Mouse (Mus musculus) stomach, embryonic 15.5 days (tissue): ENCODE measurements around the gene B3galnt1. TPM values are rescaled to one million over a fixed set of nuclear protein-coding genes. Genes with fewer than 3 reads are reported as not detected.
"Not testable (repeated sequence)": the region's sequence is repeated elsewhere in the genome, so short reads cannot be mapped to it uniquely, and the experiment has no call there.

ENCODE experiments used
- ATAC-seq: fragments of 200-750 bp; cut with Nextera tagmentation; 2 replicates; pipeline ENCODE4 v1.8.0; 2017; ENCODE audit warnings: low read depth, moderate number of reproducible peaks, moderate TSS enrichment; ENCODE audit not compliant: insufficient read depth, low FRiP score
- H3K27ac ChIP-seq: fragments of 300-500 bp; sonication (generic); 2 replicates; pipeline ENCODE4 v1.5.1; 2015; ENCODE audit warnings: mild to moderate bottlenecking, inconsistent platforms
- H3K27me3 ChIP-seq: fragments of 300-500 bp; sonication (generic); replicated peaks from 2 replicates; pipeline ENCODE4 v1.6.1; 2015; ENCODE audit warnings: inconsistent platforms
- H3K36me3 ChIP-seq: fragments of 300-500 bp; sonication (generic); 2 replicates; pipeline ENCODE4 v1.6.1; 2015; ENCODE audit warnings: inconsistent platforms
- H3K4me1 ChIP-seq: fragments of 300-500 bp; sonication (generic); 2 replicates; pipeline ENCODE4 v1.6.1; 2015; ENCODE audit warnings: inconsistent platforms
- H3K4me2 ChIP-seq: fragments of 300-500 bp; sonication (generic); 2 replicates; pipeline ENCODE4 v1.6.1; 2015; ENCODE audit warnings: mild to moderate bottlenecking, inconsistent platforms
- H3K4me3 ChIP-seq: fragments of 300-500 bp; sonication (generic); replicated peaks from 2 replicates; pipeline ENCODE4 v1.5.1; 2015; ENCODE audit warnings: inconsistent platforms
- H3K9ac ChIP-seq: fragments of 300-500 bp; sonication (generic); 2 replicates; pipeline ENCODE4 v1.6.1; 2015; ENCODE audit warnings: inconsistent platforms
- H3K9me3 ChIP-seq: fragments of 300-500 bp; sonication (generic); 2 replicates; pipeline ENCODE4 v1.6.1; 2016; ENCODE audit warnings: inconsistent platforms
- WGBS: fragments of 180-500 bp; shearing (Covaris S2); methylation state at CpG from one replicate; pipeline ENCODE4 v1.1.7; 2015; 5-methylcytosine and 5-hydroxymethylcytosine counted together
- polyA plus RNA-seq: library from polyadenylated mRNA; unstranded; fragments of >200 nt; fragmentation: Nextera tagmentation; extraction: Ambion mirVana; gene quantifications from 2 replicates; pipeline ENCODE4 v1.2.1, GENCODE M21; 2015

B3galnt1 gene
- polyA plus RNA-seq, 1 experiment from 2014 or later = 34.4 TPM

- ATAC-seq = no peak
These were observed 1.5 kb downstream of the B3galnt1 start for GRCm38 (mm10) chr3:69597211-69597610.

GRCm38 (mm10) chr3:69596116-69596515 lies 2.6 kb downstream of the B3galnt1 start:
- Histone ChIP-seq H3K4me1 (peaks cover 5% of the 10 kb centered on the region; the same call in 1 of the 2 replicates), H3K27me3 (no peaks in the 10 kb centered on the region), H3K4me3 (no peak overlapping the region), H3K9me3 (no peaks in the 10 kb centered on the region), H3K9ac (no peak overlapping the region), H3K4me2 (no peak overlapping the region), H3K36me3 (no peaks in the 10 kb centered on the region), H3K27ac (no peak overlapping the region)
- ATAC-seq = no peak
- 76% methylated on average over 3 of the region's 3 CpGs for WGBS

More at GRCm38 (mm10) chr3:69597211-69597610, 1.5 kb downstream of the B3galnt1 start:
- H3K27me3 ChIP-seq = no peaks in the 10 kb centered on the region
- no peak overlapping the region for H3K27ac ChIP-seq
- peak overlapping the region; percentile 71; the same call in 1 of the 2 replicates for H3K4me3 ChIP-seq
- peaks cover 5% of the 10 kb centered on the region; the same call in 1 of the 2 replicates for H3K4me1 ChIP-seq
- no peak overlapping the region for H3K9ac ChIP-seq
- H3K9me3 ChIP-seq = no peaks in the 10 kb centered on the region
- 82% methylated on average over 6 of the region's 6 CpGs for WGBS
- H3K36me3 ChIP-seq = no peaks in the 10 kb centered on the region
- H3K4me2 ChIP-seq = peak overlapping the region; percentile 86; the same call in 1 of the 2 replicates

DNA sequence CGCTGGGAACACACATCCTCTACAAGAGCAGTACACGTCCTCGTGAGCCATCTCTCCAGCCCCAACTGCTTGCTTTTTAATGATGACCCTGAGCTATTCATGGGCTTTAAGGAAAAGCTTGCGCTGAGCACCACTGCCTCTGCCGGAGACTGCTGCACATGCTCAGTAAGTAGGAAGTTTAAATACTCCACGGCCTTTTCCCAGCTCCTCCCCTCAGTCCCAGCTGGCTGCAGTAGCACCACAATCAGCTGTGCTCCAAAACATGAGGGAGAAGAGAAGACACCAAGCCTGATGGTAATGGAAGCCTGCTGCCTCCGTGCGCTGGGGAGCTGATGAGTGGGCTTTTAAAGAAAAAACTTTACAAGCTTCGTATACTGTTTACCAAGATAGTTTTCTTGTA lies 4.7 kb downstream of the B3galnt1 start:
- Histone ChIP-seq H3K9ac (no peak overlapping the region), H3K4me3 (no peak overlapping the region), H3K4me1 (0 out of 2 replicates have a peak, but pooled peaks cover 1% of the 10 kb centered on the region), H3K4me2 (no peak overlapping the region), H3K27ac (no peak overlapping the region), H3K36me3 (no peaks in the 10 kb centered on the region), H3K9me3 (no peaks in the 10 kb centered on the region), H3K27me3 (no peaks in the 10 kb centered on the region)
- 69% methylated on average over 9 of the region's 9 CpGs for WGBS
- no peak for ATAC-seq

DNA sequence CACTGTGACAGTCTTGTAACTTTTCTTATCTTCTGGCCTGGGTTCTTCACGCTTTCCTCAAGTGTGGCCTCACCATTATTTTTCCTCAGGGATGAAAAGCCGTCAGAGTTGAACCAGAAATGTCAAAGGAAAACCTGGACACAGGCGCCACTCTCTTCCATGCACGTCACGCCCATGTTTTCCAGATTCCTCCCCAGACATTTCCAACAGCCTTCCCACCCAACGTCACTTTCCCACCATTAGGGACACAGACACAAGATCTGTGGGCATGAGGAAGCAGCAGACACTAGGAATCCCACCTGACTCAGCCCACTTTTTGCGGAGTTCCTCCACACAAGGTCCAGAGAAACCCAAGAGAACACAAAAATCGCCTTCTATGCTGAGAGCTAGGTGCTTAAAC lies 5.3 kb downstream of the B3galnt1 start:
- Histone ChIP-seq H3K4me2 (no peak overlapping the region), H3K4me3 (no peak overlapping the region), H3K36me3 (no peaks in the 10 kb centered on the region), H3K27me3 (no peaks in the 10 kb centered on the region), H3K9ac (no peak overlapping the region), H3K4me1 (no peaks in the 10 kb centered on the region), H3K27ac (no peak overlapping the region), H3K9me3 (no peaks in the 10 kb centered on the region)
- ATAC-seq = no peak
- 86% methylated on average over 8 of the region's 8 CpGs for WGBS

GRCm38 (mm10) chr3:69588101-69588760 lies 10.5 kb downstream of the B3galnt1 start:
- Histone ChIP-seq H3K4me3 (no peak overlapping the region), H3K9me3 (no peaks in the 10 kb centered on the region), H3K4me2 (no peak overlapping the region), H3K36me3 (no peaks in the 10 kb centered on the region), H3K9ac (no peak overlapping the region), H3K4me1 (no peaks in the 10 kb centered on the region), H3K27ac (no peak overlapping the region), H3K27me3 (no peaks in the 10 kb centered on the region)
- no peak for ATAC-seq
- WGBS = 41% methylated on average over 10 of the region's 10 CpGs

- Histone ChIP-seq H3K9me3 (no peaks in the 10 kb centered on the region), H3K9ac (no peak overlapping the region), H3K27me3 (no peaks in the 10 kb centered on the region), H3K27ac (no peak overlapping the region), H3K36me3 (no peaks in the 10 kb centered on the region), H3K4me3 (no peak overlapping the region), H3K4me2 (no peak overlapping the region), H3K4me1 (no peaks in the 10 kb centered on the region)
- ATAC-seq = no peak
- WGBS = 86% methylated on average over 1 of the region's 1 CpGs
These were observed 15.0 kb downstream of the B3galnt1 start for GRCm38 (mm10) chr3:69583798-69584197.

GRCm38 (mm10) chr3:69578791-69579190 lies 20.0 kb downstream of the B3galnt1 start:
- ATAC-seq = no peak
- H3K36me3 ChIP-seq = no peaks in the 10 kb centered on the region
- no peaks in the 10 kb centered on the region for H3K9me3 ChIP-seq
- no peaks in the 10 kb centered on the region for H3K27me3 ChIP-seq
- H3K27ac ChIP-seq = no peak overlapping the region
- whole genome bisulfite sequencing = 87% methylated on average over 1 of the region's 1 CpGs
- H3K4me3 ChIP-seq = no peak overlapping the region
- H3K9ac ChIP-seq = no peak overlapping the region
- H3K4me2 ChIP-seq = no peak overlapping the region
- no peaks in the 10 kb centered on the region for H3K4me1 ChIP-seq

- Histone ChIP-seq H3K4me3 (no peak overlapping the region), H3K36me3 (no peaks in the 10 kb centered on the region), H3K4me1 (no peaks in the 10 kb centered on the region), H3K9me3 (no peaks in the 10 kb centered on the region), H3K27ac (no peak overlapping the region), H3K9ac (no peak overlapping the region), H3K4me2 (no peak overlapping the region), H3K27me3 (no peaks in the 10 kb centered on the region)
- ATAC-seq = no peak
- WGBS = 70% methylated on average over 3 of the region's 3 CpGs
These were observed 22.0 kb downstream of the B3galnt1 start for GRCm38 (mm10) chr3:69576715-69577114.

- Histone ChIP-seq H3K4me3 (no peak overlapping the region), H3K4me2 (no peak overlapping the region), H3K27ac (no peak overlapping the region), H3K9ac (no peak overlapping the region), H3K4me1 (no peaks in the 10 kb centered on the region), H3K9me3 (no peaks in the 10 kb centered on the region), H3K36me3 (no peaks in the 10 kb centered on the region), H3K27me3 (no peaks in the 10 kb centered on the region)
- no peak for ATAC-seq
- WGBS = 92% methylated on average over 11 of the region's 11 CpGs
These were observed 23.2 kb downstream of the B3galnt1 start for GRCm38 (mm10) chr3:69575577-69575976.

DNA sequence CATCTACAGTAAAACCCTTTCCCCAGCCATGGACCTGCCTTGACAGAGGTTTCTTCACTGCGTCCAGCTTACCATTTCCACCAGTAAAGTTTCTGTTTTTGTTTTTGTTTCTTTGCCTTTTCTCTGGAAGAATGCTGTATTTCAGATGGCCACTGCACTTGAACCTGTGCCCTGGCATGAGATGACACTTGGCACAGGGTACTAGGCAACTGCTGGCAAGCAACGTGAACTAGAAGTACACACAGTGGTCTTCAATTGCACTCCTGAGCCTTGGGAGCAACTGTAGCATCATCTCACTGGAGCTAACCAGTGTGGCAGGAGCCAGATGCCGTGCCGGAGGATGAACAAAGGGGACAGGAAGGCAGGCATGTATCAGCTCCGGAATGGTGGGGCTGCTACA lies 26.2 kb downstream of the B3galnt1 start:
- Histone ChIP-seq H3K27me3 (no peaks in the 10 kb centered on the region), H3K4me2 (no peak overlapping the region), H3K9ac (no peak overlapping the region), H3K9me3 (no peaks in the 10 kb centered on the region), H3K4me3 (no peak overlapping the region), H3K27ac (no peak overlapping the region), H3K36me3 (no peaks in the 10 kb centered on the region), H3K4me1 (no peaks in the 10 kb centered on the region)
- 92% methylated on average over 5 of the region's 5 CpGs for WGBS
- ATAC-seq = no peak

DNA sequence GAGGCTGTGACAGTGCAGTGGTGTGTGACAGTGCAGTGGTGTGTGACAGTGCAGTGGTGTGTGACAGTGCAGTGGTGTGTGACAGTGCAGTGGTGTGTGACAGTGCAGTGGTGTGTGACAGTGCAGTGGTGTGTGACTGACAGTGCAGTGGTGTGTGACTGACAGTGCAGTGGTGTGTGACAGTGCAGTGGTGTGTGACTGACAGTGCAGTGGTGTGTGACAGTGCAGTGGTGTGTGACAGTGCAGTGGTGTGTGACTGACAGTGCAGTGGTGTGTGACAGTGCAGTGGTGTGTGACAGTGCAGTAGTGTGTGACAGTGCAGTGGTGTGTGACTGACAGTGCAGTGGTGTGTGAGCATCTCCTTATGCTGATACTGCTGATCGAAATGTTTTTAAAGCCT lies 33.2 kb downstream of the B3galnt1 start:
- H3K4me3 ChIP-seq, H3K27ac ChIP-seq, H3K36me3 ChIP-seq, H3K27me3 ChIP-seq, ATAC-seq, H3K9me3 ChIP-seq, H3K4me1 ChIP-seq, H3K9ac ChIP-seq, H3K4me2 ChIP-seq: not testable (repeated sequence)
- WGBS = 97% methylated on average over 1 of the region's 1 CpGs

- ATAC-seq = no peak
These were observed 35.4 kb downstream of the B3galnt1 start for GRCm38 (mm10) chr3:69563406-69563805.

GRCm38 (mm10) chr3:69561686-69562085 lies 37.1 kb downstream of the B3galnt1 start:
- no peak overlapping the region for H3K27ac ChIP-seq
- peaks cover 4% of the 10 kb centered on the region; the same call in 1 of the 2 replicates for H3K4me1 ChIP-seq
- H3K36me3 ChIP-seq = no peaks in the 10 kb centered on the region
- H3K9ac ChIP-seq = no peak overlapping the region
- no peak overlapping the region for H3K4me2 ChIP-seq
- no peaks in the 10 kb centered on the region for H3K27me3 ChIP-seq
- ATAC-seq = no peak
- H3K4me3 ChIP-seq = no peak overlapping the region
- WGBS = 76% methylated on average over 5 of the region's 5 CpGs
- no peaks in the 10 kb centered on the region for H3K9me3 ChIP-seq

More at GRCm38 (mm10) chr3:69563406-69563805, 35.4 kb downstream of the B3galnt1 start:
- Histone ChIP-seq H3K9me3 (no peaks in the 10 kb centered on the region), H3K27ac (no peak overlapping the region), H3K9ac (no peak overlapping the region), H3K4me2 (no peak overlapping the region), H3K27me3 (no peaks in the 10 kb centered on the region), H3K36me3 (no peaks in the 10 kb centered on the region), H3K4me3 (no peak overlapping the region), H3K4me1 (peaks cover 1% of the 10 kb centered on the region; the same call in 1 of the 2 replicates)
- WGBS = 79% methylated on average over 5 of the region's 6 CpGs
